Mouse (Mus musculus): ENCODE data around the gene Lmbr1l. TPM values are rescaled to one million over a fixed set of nuclear protein-coding genes. Genes with fewer than 3 reads are reported as not detected.

The Lmbr1l gene
- 70.7 TPM for polyA plus RNA-seq (2017; shearing (Covaris generic))

GRCm38 (mm10) chr15:98917538-98918498 is at the start of gene Lmbr1l:
TSS of gene Lmbr1l (minus strand) at chr15:98918231.

DNA sequence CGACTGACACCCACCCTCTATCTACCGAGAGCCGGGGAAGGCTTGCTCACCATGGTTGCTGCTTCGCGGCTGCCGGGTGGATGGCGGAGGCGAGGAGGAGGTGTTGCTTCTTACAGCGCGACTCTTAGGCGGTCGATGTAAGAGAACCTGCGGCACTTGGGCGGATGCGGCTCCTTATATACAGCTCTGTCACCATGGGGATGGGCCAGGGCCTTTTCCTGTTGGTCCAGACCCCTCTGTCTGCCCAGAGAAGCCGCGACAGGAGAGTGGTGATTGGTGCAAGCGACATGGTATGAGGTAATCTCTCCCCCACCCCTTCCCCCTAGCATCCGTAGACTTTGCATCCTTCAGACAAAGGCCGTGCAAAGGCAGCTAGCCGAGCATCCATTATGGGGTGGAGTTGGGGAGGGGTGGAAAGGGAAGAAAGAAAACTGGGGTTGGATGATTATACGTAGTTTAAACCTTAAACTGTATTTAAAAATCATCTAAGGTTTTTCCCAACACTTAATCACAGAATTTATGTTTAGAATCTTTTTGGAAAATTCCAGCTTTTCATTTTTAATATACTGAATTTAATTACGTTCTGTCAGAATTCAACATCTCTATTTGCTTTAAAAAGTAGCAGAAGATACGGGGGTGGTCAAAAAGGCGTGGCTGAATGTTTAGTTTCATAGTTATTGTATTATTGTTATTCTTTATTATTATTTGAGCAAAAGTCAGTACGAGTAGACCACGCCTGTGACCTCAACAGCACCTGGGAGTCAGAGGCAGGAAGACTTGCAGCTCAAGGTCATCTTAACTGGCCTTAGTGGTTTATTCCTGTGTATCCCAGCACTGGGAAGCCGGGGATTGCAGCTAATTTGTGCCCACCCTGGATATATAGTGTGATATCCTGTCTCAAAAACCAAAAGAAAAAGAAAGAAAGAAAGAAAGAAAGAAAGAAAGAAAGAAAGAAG is 35.6 kb upstream of the Lmbr1l start, which contains the start of the genes Gm49450 and Tuba1a:
Gm49450 (minus strand) TSS at position 151 of the 956 bp plus-strand sequence.
Tuba1a (minus strand) TSS at position 303 of the 956 bp plus-strand sequence.

GRCm38 (mm10) chr15:98934217-98934839 is 16.3 kb upstream of the Lmbr1l start, which contains the start of gene Tuba1b:
TSS of gene Tuba1b (minus strand) at chr15:98934565.

GRCm38 (mm10) chr15:98897928-98898800 is 19.9 kb downstream of the Lmbr1l start, which contains the start of gene Dhh:
TSS of gene Dhh (minus strand) at chr15:98898540.

GRCm38 (mm10) chr15:98893940-98894745 is 23.9 kb downstream of the Lmbr1l start, which contains the start of gene Rhebl1:
TSS of gene Rhebl1 (minus strand) at chr15:98894540.

GRCm38 (mm10) chr15:98871070-98871915 is 46.7 kb downstream of the Lmbr1l start, which contains the start of gene Kmt2d:
TSS of gene Kmt2d (minus strand) at chr15:98871204.

Other genes with a start within 250 kb of the Lmbr1l start
- 0.87 TPM for gene Rnd1, start 240.8 kb downstream of the Lmbr1l start, polyA plus RNA-seq (2017; shearing (Covaris generic))
- not detected for gene Ccdc65, start 210.0 kb downstream of the Lmbr1l start, polyA plus RNA-seq (2017; shearing (Covaris generic))
- gene Fkbp11, start 190.0 kb downstream of the Lmbr1l start, polyA plus RNA-seq (2017; shearing (Covaris generic)) = 0.74 TPM
- 148 TPM for gene Arf3, start 155.0 kb downstream of the Lmbr1l start, polyA plus RNA-seq (2017; shearing (Covaris generic))
- gene Wnt10b, start 140.1 kb downstream of the Lmbr1l start, polyA plus RNA-seq (2017; shearing (Covaris generic)) = 0.20 TPM
- gene Wnt1, start 128.4 kb downstream of the Lmbr1l start, polyA plus RNA-seq (2017; shearing (Covaris generic)) = not detected
- not detected for gene Ddn, start 108.7 kb downstream of the Lmbr1l start, polyA plus RNA-seq (2017; shearing (Covaris generic))
- gene Prkag1, start 86.7 kb downstream of the Lmbr1l start, polyA plus RNA-seq (2017; shearing (Covaris generic)) = 129 TPM
- gene Kmt2d, start 47.0 kb downstream of the Lmbr1l start, polyA plus RNA-seq (2017; shearing (Covaris generic)) = 31.2 TPM
- gene Rhebl1, start 23.7 kb downstream of the Lmbr1l start, polyA plus RNA-seq (2017; shearing (Covaris generic)) = 17.2 TPM
- not detected for gene Dhh, start 19.7 kb downstream of the Lmbr1l start, polyA plus RNA-seq (2017; shearing (Covaris generic))
- gene Tuba1b, start 16.3 kb upstream of the Lmbr1l start, polyA plus RNA-seq (2017; shearing (Covaris generic)) = 434 TPM
- gene Gm49450, start 35.3 kb upstream of the Lmbr1l start, polyA plus RNA-seq (2017; shearing (Covaris generic)) = not detected
- 182 TPM for gene Tuba1a, start 35.5 kb upstream of the Lmbr1l start, polyA plus RNA-seq (2017; shearing (Covaris generic))
- 49.3 TPM for gene Tuba1c, start 111.7 kb upstream of the Lmbr1l start, polyA plus RNA-seq (2017; shearing (Covaris generic))
- gene Prph, start 136.9 kb upstream of the Lmbr1l start, polyA plus RNA-seq (2017; shearing (Covaris generic)) = not detected
- 0.72 TPM for gene Troap, start 156.3 kb upstream of the Lmbr1l start, polyA plus RNA-seq (2017; shearing (Covaris generic))
- not detected for gene C1ql4, start 169.6 kb upstream of the Lmbr1l start, polyA plus RNA-seq (2017; shearing (Covaris generic))
- not detected for gene Dnajc22, start 174.9 kb upstream of the Lmbr1l start, polyA plus RNA-seq (2017; shearing (Covaris generic))
- gene Spats2, start 207.7 kb upstream of the Lmbr1l start, polyA plus RNA-seq (2017; shearing (Covaris generic)) = 0.85 TPM

Measured in CD4-positive, CD25-positive, alpha-beta regulatory T cell (primary cell).